Mouse (Mus musculus) liver, postnatal 0 days (tissue): ENCODE data around the gene Npepl1. TPM values are rescaled to one million over a fixed set of nuclear protein-coding genes. Genes with fewer than 3 reads are reported as not detected.

Experiments used
- ATAC-seq: fragments of 200-750 bp; cut with Nextera tagmentation; 2 replicates; pipeline ENCODE4 v1.8.0; 2017; ENCODE audit warnings: mild to moderate bottlenecking, moderate library complexity
- DNase-seq: peaks from one replicate; pipeline ENCODE4 v3.0.0-alpha.2; 2016
- H3K27ac ChIP-seq: fragments of 300-500 bp; sonication (generic); 2 replicates; pipeline ENCODE4 v1.5.1; 2014; ENCODE audit warnings: antibody characterized with exemption, moderate library complexity, mild to moderate bottlenecking, low read depth
- H3K27me3 ChIP-seq: fragments of 300-500 bp; sonication (generic); 2 replicates; pipeline ENCODE4 v1.6.1; 2014; ENCODE audit warnings: low read length, control low read depth, mixed read lengths; ENCODE audit not compliant: insufficient read depth
- H3K36me3 ChIP-seq: fragments of 300-500 bp; sonication (generic); replicated peaks from 2 replicates; pipeline ENCODE4 v1.6.1; 2014; ENCODE audit warnings: mild to moderate bottlenecking, control low read depth, low read length, moderate library complexity, mixed read lengths; ENCODE audit not compliant: insufficient read depth
- H3K4me1 ChIP-seq: fragments of 300-500 bp; sonication (generic); 2 replicates; pipeline ENCODE4 v1.6.1; 2014; ENCODE audit warnings: antibody characterized with exemption, mild to moderate bottlenecking, control low read depth; ENCODE audit not compliant: insufficient read depth
- H3K4me2 ChIP-seq: fragments of 300-500 bp; sonication (generic); 2 replicates; pipeline ENCODE4 v1.6.1; 2014; ENCODE audit warnings: low read depth, mild to moderate bottlenecking, low read length, moderate library complexity, mixed read lengths
- H3K4me3 ChIP-seq: fragments of 300-500 bp; sonication (generic); 2 replicates; pipeline ENCODE4 v1.5.1; 2014; ENCODE audit warnings: low read depth, low read length
- H3K9ac ChIP-seq: fragments of 300-500 bp; sonication (generic); replicated peaks from 2 replicates; pipeline ENCODE4 v1.6.1; 2014; ENCODE audit warnings: mild to moderate bottlenecking, moderate library complexity
- H3K9me3 ChIP-seq: fragments of 300-500 bp; sonication (generic); 2 replicates; pipeline ENCODE4 v1.6.1; 2016; ENCODE audit warnings: mild to moderate bottlenecking, control low read depth, low read length, mixed read lengths
- CTCF ChIP-seq: sonication (generic); IDR thresholded peaks from 2 replicates; pipeline ENCODE4 v1.5.1; 2016; ENCODE audit warnings: antibody characterized with exemption, low read depth
- EP300 ChIP-seq: IDR thresholded peaks from 2 replicates; pipeline ENCODE4 v1.6.1; 2016; ENCODE audit warnings: antibody characterized with exemption, low read depth, mild to moderate bottlenecking
- WGBS: fragments of 180-500 bp; shearing (Covaris S2); extraction: QIAGEN DNeasy Blood & Tissue Kit; methylation state at CpG from one replicate; pipeline ENCODE4 v1.1.7; 2014; ENCODE audit not compliant: insufficient replicate concordance; 5-methylcytosine and 5-hydroxymethylcytosine counted together
- polyA plus RNA-seq: library from polyadenylated mRNA; unstranded; fragments of >200 nt; fragmentation: Nextera tagmentation; extraction: Ambion mirVana; gene quantifications from 2 replicates; pipeline ENCODE4 v1.2.1, GENCODE M21; 2015

The Npepl1 gene
- polyA plus RNA-seq, 1 experiment from 2014 or later: 30.8 TPM

DNA sequence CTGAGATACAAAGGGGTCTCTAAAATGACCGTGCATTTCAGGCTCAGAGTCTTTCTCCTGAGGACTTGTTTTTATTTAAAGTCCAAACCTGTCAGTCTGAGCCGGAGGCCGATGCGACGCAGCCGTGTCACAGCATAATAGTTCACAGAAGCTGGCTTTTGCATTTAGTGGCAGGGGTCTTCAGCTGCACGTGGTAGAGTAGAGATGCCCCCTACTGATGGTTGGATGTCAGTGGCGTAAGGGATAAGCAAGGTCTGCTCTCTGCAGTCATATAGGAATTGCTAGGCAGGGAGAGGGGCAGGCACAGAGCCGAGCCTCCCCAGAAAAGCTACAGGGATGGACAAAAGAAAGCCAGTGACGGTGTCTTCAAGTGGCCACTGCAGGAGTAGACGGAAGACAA is 8.0 kb downstream of the Npepl1 start:
- Histone ChIP-seq H3K9ac (no peak overlapping the region), H3K36me3 (peaks cover 58% of the 10 kb centered on the region), H3K9me3 (no peaks in the 10 kb centered on the region), H3K4me3 (no peak overlapping the region), H3K27me3 (no peaks in the 10 kb centered on the region), H3K4me2 (no peak overlapping the region), H3K27ac (no peak overlapping the region), H3K4me1 (no peaks in the 10 kb centered on the region)
- TF ChIP-seq CTCF: 0 out of 2 replicates have a peak, but pooled peaks have one; percentile 12
- no peak for TF ChIP-seq EP300
- DNase-seq (no peak), ATAC-seq (no peak)
- 82% methylated on average over 11 of the region's 11 CpGs for WGBS

DNA sequence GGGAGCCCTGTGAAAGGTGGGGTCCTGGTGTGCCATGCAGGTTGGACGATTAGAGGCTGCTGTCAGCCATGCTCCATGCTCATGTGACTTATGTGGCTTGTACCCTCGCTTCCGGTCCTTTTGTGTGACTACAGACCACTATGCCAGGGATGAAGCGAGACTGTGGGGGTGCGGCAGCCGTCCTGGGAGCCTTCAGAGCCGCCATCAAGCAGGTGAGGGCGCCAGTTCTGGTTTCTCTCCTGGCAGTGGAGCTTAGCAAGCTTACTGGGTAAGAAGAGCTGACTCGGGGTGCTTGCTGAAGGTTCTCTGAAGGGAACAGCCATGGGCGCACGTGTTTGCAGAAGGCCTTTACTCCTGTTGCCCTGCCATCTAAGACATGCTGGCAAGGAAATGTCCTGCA is 9.1 kb downstream of the Npepl1 start:
- Histone ChIP-seq H3K36me3 (peaks cover 57% of the 10 kb centered on the region), H3K4me3 (no peak overlapping the region)
- WGBS: 85% methylated on average over 11 of the region's 11 CpGs

DNA sequence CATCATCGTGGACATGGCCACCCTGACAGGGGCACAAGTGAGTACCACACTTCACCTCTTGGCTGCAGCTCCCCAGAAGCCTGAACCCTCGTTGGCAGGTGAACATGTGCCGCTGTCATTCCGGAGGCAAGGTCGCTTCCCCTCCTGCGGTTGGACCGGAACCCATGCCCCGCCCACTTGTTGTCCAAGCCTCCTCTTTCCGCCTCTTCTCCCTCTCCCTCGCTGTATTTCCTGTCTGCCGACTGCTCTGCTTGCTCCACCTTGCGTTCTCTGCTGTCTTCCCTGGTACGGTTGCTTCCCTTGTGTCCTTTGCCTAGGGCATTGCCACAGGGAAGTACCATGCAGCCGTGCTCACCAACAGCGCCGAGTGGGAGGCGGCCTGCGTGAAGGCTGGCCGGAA is 10.5 kb downstream of the Npepl1 start:
- Histone ChIP-seq H3K9me3 (no peaks in the 10 kb centered on the region), H3K9ac (no peak overlapping the region), H3K27ac (no peak overlapping the region), H3K4me1 (no peaks in the 10 kb centered on the region), H3K27me3 (no peaks in the 10 kb centered on the region), H3K4me3 (no peak overlapping the region), H3K4me2 (no peak overlapping the region), H3K36me3 (peaks cover 60% of the 10 kb centered on the region)
- TF ChIP-seq CTCF (no peak), EP300 (no peak)
- 81% methylated on average over 19 of the region's 19 CpGs for WGBS
- no peak for DNase-seq
- no peak for ATAC-seq

More for the DNA sequence above, 9.1 kb downstream of the Npepl1 start:
- H3K27ac ChIP-seq: no peak overlapping the region
- TF ChIP-seq EP300 (no peak), CTCF (no peak)
- no peak for ATAC-seq
- H3K4me2 ChIP-seq: no peak overlapping the region
- no peak for DNase-seq
- H3K27me3 ChIP-seq: no peaks in the 10 kb centered on the region
- no peaks in the 10 kb centered on the region for H3K9me3 ChIP-seq
- no peaks in the 10 kb centered on the region for H3K4me1 ChIP-seq
- no peak overlapping the region for H3K9ac ChIP-seq

DNA sequence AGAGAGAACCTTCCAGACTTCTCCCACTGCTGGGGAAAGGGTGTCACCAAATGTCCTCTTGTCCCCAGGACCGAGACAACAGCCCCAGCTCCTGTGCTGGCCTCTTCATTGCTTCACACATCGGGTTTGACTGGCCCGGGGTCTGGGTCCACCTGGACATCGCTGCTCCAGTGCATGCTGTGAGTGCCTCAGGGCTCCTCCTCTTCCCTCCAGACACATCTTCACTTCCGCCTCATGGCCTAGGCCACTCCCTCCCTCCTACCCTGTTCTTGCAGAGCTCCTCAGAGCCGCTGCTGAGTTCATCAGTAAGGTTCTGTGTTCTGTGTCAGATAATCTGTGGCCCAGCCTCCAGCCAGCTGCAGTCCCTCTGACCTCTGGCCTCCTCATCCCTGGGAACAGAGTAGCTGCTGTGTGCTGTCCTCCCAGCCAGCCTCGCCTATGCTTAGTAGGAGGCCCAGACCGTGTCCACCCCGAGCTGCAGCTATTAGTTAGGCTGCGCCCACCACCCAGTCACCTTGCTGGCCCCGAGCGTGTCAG is 11.3 kb downstream of the Npepl1 start:
- DNase-seq: no peak

DNA sequence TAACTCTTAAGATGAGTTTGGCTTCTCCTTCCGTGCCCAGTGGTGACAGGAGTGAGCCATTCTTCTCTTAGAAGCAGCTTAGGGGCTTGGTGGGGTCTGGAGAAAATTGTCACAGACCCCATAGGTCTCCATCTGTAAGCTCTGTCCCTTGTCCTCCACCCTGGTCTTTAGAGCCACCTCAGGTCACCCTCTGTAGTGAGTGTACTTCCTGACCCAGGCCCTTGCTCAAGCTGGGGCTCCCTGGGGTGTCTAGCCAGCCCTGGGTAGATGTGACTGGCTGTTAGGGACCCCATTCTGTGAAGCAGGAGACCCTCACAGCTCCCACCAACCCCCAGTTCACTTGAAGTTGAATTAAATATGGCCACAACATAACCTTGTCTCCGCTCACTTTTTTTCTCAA is 12.2 kb downstream of the Npepl1 start:
- Histone ChIP-seq H3K36me3 (peaks cover 50% of the 10 kb centered on the region), H3K4me2 (no peak overlapping the region), H3K27ac (no peak overlapping the region), H3K4me3 (no peak overlapping the region), H3K9me3 (no peaks in the 10 kb centered on the region), H3K9ac (no peak overlapping the region), H3K27me3 (no peaks in the 10 kb centered on the region), H3K4me1 (peaks cover 5% of the 10 kb centered on the region)
- ATAC-seq (no peak), DNase-seq (no peak)
- 77% methylated on average over 2 of the region's 2 CpGs for WGBS
- TF ChIP-seq EP300 (no peak), CTCF (no peak)

More for the DNA sequence above, 11.3 kb downstream of the Npepl1 start:
- Histone ChIP-seq H3K27ac (no peak overlapping the region), H3K9me3 (no peaks in the 10 kb centered on the region), H3K9ac (no peak overlapping the region), H3K4me2 (no peak overlapping the region), H3K27me3 (no peaks in the 10 kb centered on the region), H3K36me3 (peaks cover 56% of the 10 kb centered on the region), H3K4me3 (no peak overlapping the region), H3K4me1 (peaks cover under 1% of the 10 kb centered on the region; the same call in 1 of the 2 replicates)
- 80% methylated on average over 12 of the region's 12 CpGs for WGBS
- no peak for ATAC-seq
- TF ChIP-seq CTCF: no peak
- no peak for TF ChIP-seq EP300

DNA sequence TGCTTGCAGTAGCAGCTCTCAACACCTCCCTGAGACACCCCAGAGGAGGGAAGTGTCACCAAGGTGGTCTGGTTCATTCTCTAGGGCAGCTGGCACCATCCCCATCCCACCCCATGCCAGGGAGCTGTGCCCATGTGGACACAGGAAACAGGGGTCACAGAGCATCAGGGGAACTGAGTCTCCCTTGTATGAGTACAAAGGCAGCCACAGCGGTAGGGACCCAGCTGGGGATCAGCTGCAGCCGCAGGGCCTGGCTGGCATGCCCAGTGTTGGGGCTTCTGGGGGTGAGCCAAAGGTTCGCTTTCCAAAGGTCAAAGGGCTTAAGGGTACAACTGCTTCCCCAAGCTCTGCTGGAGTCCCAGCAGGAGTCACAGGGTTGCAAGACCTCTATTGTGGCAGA is 13.6 kb downstream of the Npepl1 start:
- Histone ChIP-seq H3K9ac (no peak overlapping the region), H3K36me3 (peaks cover 43% of the 10 kb centered on the region)
- no peak for DNase-seq

More for the DNA sequence above, 13.6 kb downstream of the Npepl1 start:
- Histone ChIP-seq H3K27ac (no peak overlapping the region), H3K4me3 (no peak overlapping the region), H3K4me2 (no peak overlapping the region), H3K9me3 (no peaks in the 10 kb centered on the region), H3K4me1 (peaks cover 5% of the 10 kb centered on the region), H3K27me3 (no peaks in the 10 kb centered on the region)
- no peak for ATAC-seq
- TF ChIP-seq EP300: no peak
- no peak for TF ChIP-seq CTCF
- WGBS: 78% methylated on average over 3 of the region's 3 CpGs
